Mouse (Mus musculus) neural tube, embryonic 14.5 days (tissue): Measurements from ENCODE around the gene Cnpy2. TPM values are rescaled to one million over a fixed set of nuclear protein-coding genes. Genes with fewer than 3 reads are reported as not detected.

Source experiments
- ATAC-seq: fragments of 200-750 bp; cut with Nextera tagmentation; 2 replicates; pipeline ENCODE4 v1.8.0; 2017; ENCODE audit warnings: low read depth, mild to moderate bottlenecking, moderate TSS enrichment, moderate library complexity
- H3K27ac ChIP-seq: fragments of 300-500 bp; sonication (generic); 2 replicates; pipeline ENCODE4 v1.5.1; 2014; ENCODE audit warnings: low read depth, mild to moderate bottlenecking, control low read depth, low read length, moderate library complexity, mixed read lengths
- H3K27me3 ChIP-seq: fragments of 300-500 bp; sonication (generic); 2 replicates; pipeline ENCODE4 v1.6.1; 2014; ENCODE audit warnings: low read length; ENCODE audit not compliant: control insufficient read depth, insufficient read depth
- H3K36me3 ChIP-seq: fragments of 300-500 bp; sonication (generic); 2 replicates; pipeline ENCODE4 v1.6.1; 2014; ENCODE audit warnings: low read length, mixed read lengths; ENCODE audit not compliant: control insufficient read depth, insufficient read depth
- H3K4me1 ChIP-seq: fragments of 300-500 bp; sonication (generic); 2 replicates; pipeline ENCODE4 v1.6.1; 2014; ENCODE audit warnings: low read length; ENCODE audit not compliant: control insufficient read depth, insufficient read depth
- H3K4me2 ChIP-seq: fragments of 300-500 bp; sonication (generic); 2 replicates; pipeline ENCODE4 v1.6.1; 2014; ENCODE audit warnings: mild to moderate bottlenecking, low read depth, low read length, control low read depth
- H3K4me3 ChIP-seq: fragments of 300-500 bp; sonication (generic); 2 replicates; pipeline ENCODE4 v1.5.1; 2014; ENCODE audit warnings: low read depth, low read length, control low read depth, mixed read lengths
- H3K9ac ChIP-seq: fragments of 300-500 bp; sonication (generic); replicated peaks from 2 replicates; pipeline ENCODE4 v1.6.1; 2014; ENCODE audit warnings: low read depth, mild to moderate bottlenecking, control low read depth, low read length, mixed read lengths
- H3K9me3 ChIP-seq: fragments of 300-500 bp; sonication (generic); 2 replicates; pipeline ENCODE4 v1.6.1; 2016; ENCODE audit warnings: low read length; ENCODE audit not compliant: control insufficient read depth
- WGBS: fragments of 180-500 bp; shearing (Covaris S2); extraction: QIAGEN DNeasy Blood & Tissue Kit; methylation state at CpG from one replicate; pipeline ENCODE4 v1.1.7; 2014; 5-methylcytosine and 5-hydroxymethylcytosine counted together
- polyA plus RNA-seq: library from polyadenylated mRNA; unstranded; fragments of >200 nt; fragmentation: Nextera tagmentation; extraction: Ambion mirVana; gene quantifications from 2 replicates; pipeline ENCODE4 v1.2.1, GENCODE M21; 2014

The Cnpy2 gene
- polyA plus RNA-seq, 1 experiment from 2014 or later: 194 TPM

DNA sequence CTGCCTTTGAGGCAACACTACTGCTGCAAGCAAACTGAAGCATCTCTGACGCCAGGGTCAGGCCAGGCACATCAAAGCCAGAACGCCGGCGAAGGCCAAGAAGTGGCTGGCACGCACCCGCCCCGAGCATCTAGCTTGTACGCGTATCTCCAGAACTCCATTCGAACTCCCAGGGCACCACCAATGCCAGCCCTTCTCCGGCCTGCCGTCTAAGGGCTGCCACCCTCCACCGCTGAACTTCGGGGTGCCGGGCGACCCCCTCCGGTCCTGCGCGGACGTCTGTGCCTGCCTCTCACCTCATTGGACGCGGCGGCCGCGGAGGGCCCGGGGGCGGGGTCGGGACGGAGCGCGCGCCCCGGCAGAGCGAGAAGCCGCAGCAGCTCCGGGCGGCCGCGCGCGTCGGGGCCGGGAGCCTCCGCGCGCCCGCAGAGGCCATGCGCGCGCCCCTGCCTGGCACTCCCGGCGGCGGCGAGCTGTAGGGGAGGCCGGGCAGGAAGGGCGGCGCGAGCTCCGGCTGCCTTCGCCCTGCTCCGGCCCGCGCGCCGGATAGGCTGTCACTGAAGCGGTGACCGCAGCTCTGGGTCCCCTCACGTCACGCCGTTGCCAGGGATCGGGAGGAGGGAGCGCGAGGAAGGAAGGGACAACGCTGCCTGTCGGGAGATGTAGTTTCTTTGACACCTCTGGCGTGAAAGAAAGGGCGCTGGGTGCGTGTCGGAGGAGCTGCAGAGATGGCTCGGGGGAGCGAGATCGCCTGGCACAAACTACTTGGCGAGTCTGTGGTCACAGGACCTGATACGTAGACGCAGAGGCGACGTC, 46.4 kb downstream of the Cnpy2 start, which contains the start of gene Coq10a:
TSS of gene Coq10a (minus strand) at position 596 of the 816 bp plus-strand sequence.
- WGBS: under 1% methylated on average over 86 of the region's 87 CpGs
- peak within 1 kb of the TSS; percentile 97 for H3K27ac ChIP-seq
- no peaks in the 10 kb centered on the region for H3K9me3 ChIP-seq
- H3K27me3 ChIP-seq: no peaks in the 10 kb centered on the region
- peak within 1 kb of the TSS; percentile 86 for H3K4me2 ChIP-seq
- H3K4me1 ChIP-seq: peaks cover 12% of the 10 kb centered on the region; the same call in 1 of the 2 replicates
- peak within 1 kb of the TSS; percentile 59 for H3K4me3 ChIP-seq
- H3K36me3 ChIP-seq: 0 out of 2 replicates have a peak, but pooled peaks cover 8% of the 10 kb centered on the region
- peak; percentile 95 for ATAC-seq
- H3K9ac ChIP-seq: peak within 1 kb of the TSS; percentile 74

DNA sequence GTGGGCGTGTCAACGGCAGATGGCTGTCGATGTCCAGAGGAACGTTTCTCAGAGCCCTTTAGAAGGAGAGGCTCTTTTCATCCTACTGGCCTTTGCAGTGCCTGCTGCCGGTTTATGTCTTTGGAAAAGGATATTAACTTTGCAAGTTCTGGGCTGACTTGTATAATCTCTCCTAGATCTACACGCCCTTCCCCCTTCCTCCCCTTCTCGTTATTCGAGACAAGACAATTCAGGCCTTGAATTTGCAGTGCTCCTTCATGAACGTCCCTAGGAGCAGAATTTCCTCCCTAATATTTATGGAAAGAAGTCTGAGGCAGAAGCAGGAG, 46.9 kb downstream of the Cnpy2 start:
- Histone ChIP-seq H3K27me3 (no peaks in the 10 kb centered on the region), H3K36me3 (0 out of 2 replicates have a peak, but pooled peaks cover 8% of the 10 kb centered on the region), H3K9ac (peak overlapping the region; percentile 74), H3K4me2 (peak overlapping the region; percentile 86), H3K9me3 (no peaks in the 10 kb centered on the region), H3K4me1 (peaks cover 12% of the 10 kb centered on the region; the same call in 1 of the 2 replicates), H3K4me3 (peak overlapping the region; percentile 59), H3K27ac (peak overlapping the region; percentile 97)
- 6% methylated on average over 9 of the region's 9 CpGs for WGBS
- ATAC-seq: no peak

GRCm38 (mm10) chr10:128369599-128369998, 47.3 kb downstream of the Cnpy2 start:
- Histone ChIP-seq H3K4me2 (peak overlapping the region; percentile 86), H3K9ac (peak overlapping the region; percentile 74; the same call in 1 of the 2 replicates), H3K27ac (peak overlapping the region; percentile 97), H3K27me3 (no peaks in the 10 kb centered on the region), H3K4me3 (peak overlapping the region; percentile 59), H3K4me1 (peaks cover 12% of the 10 kb centered on the region; the same call in 1 of the 2 replicates), H3K36me3 (0 out of 2 replicates have a peak, but pooled peaks cover 8% of the 10 kb centered on the region), H3K9me3 (no peaks in the 10 kb centered on the region)
- 82% methylated on average over 6 of the region's 6 CpGs for WGBS
- ATAC-seq: no peak

GRCm38 (mm10) chr10:128370021-128370420, 47.8 kb downstream of the Cnpy2 start:
- no peak overlapping the region for H3K4me2 ChIP-seq
- H3K27ac ChIP-seq: peak overlapping the region; percentile 97; the same call in 1 of the 2 replicates
- no peak overlapping the region for H3K9ac ChIP-seq
- no peak overlapping the region for H3K4me3 ChIP-seq
- H3K27me3 ChIP-seq: no peaks in the 10 kb centered on the region
- H3K4me1 ChIP-seq: peaks cover 12% of the 10 kb centered on the region; the same call in 1 of the 2 replicates
- WGBS: 63% methylated on average over 5 of the region's 6 CpGs
- H3K36me3 ChIP-seq: 0 out of 2 replicates have a peak, but pooled peaks cover 5% of the 10 kb centered on the region
- ATAC-seq: no peak
- H3K9me3 ChIP-seq: no peaks in the 10 kb centered on the region

GRCm38 (mm10) chr10:128370601-128371000, 48.3 kb downstream of the Cnpy2 start:
- no peak for ATAC-seq
- 53% methylated on average over 4 of the region's 4 CpGs for WGBS
- Histone ChIP-seq H3K4me3 (no peak overlapping the region), H3K4me1 (peaks cover 12% of the 10 kb centered on the region; the same call in 1 of the 2 replicates), H3K27me3 (no peaks in the 10 kb centered on the region), H3K9ac (no peak overlapping the region), H3K27ac (no peak overlapping the region), H3K4me2 (no peak overlapping the region), H3K36me3 (no peaks in the 10 kb centered on the region), H3K9me3 (no peaks in the 10 kb centered on the region)

- H3K4me2 ChIP-seq: no peak overlapping the region
- WGBS: 79% methylated on average over 5 of the region's 5 CpGs
Observed at GRCm38 (mm10) chr10:128372142-128372541, 49.9 kb downstream of the Cnpy2 start.

GRCm38 (mm10) chr10:128372989-128373748, 50.9 kb downstream of the Cnpy2 start:
- Histone ChIP-seq H3K9me3 (no peaks in the 10 kb centered on the region), H3K9ac (no peak overlapping the region), H3K4me1 (peaks cover 9% of the 10 kb centered on the region), H3K4me2 (no peak overlapping the region), H3K27ac (no peak overlapping the region), H3K27me3 (no peaks in the 10 kb centered on the region; the same call in 1 of the 2 replicates), H3K4me3 (no peak overlapping the region), H3K36me3 (no peaks in the 10 kb centered on the region)
- no peak for ATAC-seq
- WGBS: 84% methylated on average over 6 of the region's 6 CpGs

More at GRCm38 (mm10) chr10:128372142-128372541, 49.9 kb downstream of the Cnpy2 start:
- no peak overlapping the region for H3K27ac ChIP-seq
- no peak overlapping the region for H3K9ac ChIP-seq
- H3K9me3 ChIP-seq: no peaks in the 10 kb centered on the region
- no peaks in the 10 kb centered on the region for H3K36me3 ChIP-seq
- H3K4me3 ChIP-seq: no peak overlapping the region
- no peaks in the 10 kb centered on the region; the same call in 1 of the 2 replicates for H3K27me3 ChIP-seq
- peaks cover 15% of the 10 kb centered on the region; the same call in 1 of the 2 replicates for H3K4me1 ChIP-seq
- ATAC-seq: no peak

GRCm38 (mm10) chr10:128374393-128374792, 52.1 kb downstream of the Cnpy2 start:
- WGBS: 78% methylated on average over 6 of the region's 6 CpGs
- H3K4me2 ChIP-seq: no peak overlapping the region
- peaks cover 19% of the 10 kb centered on the region for H3K4me1 ChIP-seq
- H3K9me3 ChIP-seq: no peaks in the 10 kb centered on the region
- no peak overlapping the region for H3K9ac ChIP-seq
- H3K4me3 ChIP-seq: no peak overlapping the region
- peaks cover 6% of the 10 kb centered on the region; the same call in 1 of the 2 replicates for H3K36me3 ChIP-seq
- H3K27ac ChIP-seq: no peak overlapping the region
- ATAC-seq: no peak
- H3K27me3 ChIP-seq: no peaks in the 10 kb centered on the region; the same call in 1 of the 2 replicates
